Mouse (Mus musculus) limb, embryonic 12.5 days (tissue): ENCODE measurements around the gene Smg9. TPM values are rescaled to one million over a fixed set of nuclear protein-coding genes. Genes with fewer than 3 reads are reported as not detected.
A peak's percentile ranks its signal among the peaks of the same experiment; 100 is the strongest.

Source experiments
- ATAC-seq: fragments of 200-750 bp; cut with Nextera tagmentation; 2 replicates; pipeline ENCODE4 v1.8.0; 2017; ENCODE audit warnings: low read depth, moderate TSS enrichment; ENCODE audit not compliant: insufficient number of reproducible peaks, insufficient read depth, low FRiP score, low TSS enrichment
- H3K27ac ChIP-seq: fragments of 300-500 bp; sonication (generic); 2 replicates; pipeline ENCODE4 v1.5.1; 2016; ENCODE audit warnings: mild to moderate bottlenecking, moderate library complexity
- H3K27me3 ChIP-seq: fragments of 300-500 bp; sonication (generic); 2 replicates; pipeline ENCODE4 v1.6.1; 2016; ENCODE audit warnings: mild to moderate bottlenecking, moderate library complexity
- H3K36me3 ChIP-seq: fragments of 300-500 bp; sonication (generic); 2 replicates; pipeline ENCODE4 v1.6.1; 2016; ENCODE audit warnings: mild to moderate bottlenecking, moderate library complexity
- H3K4me1 ChIP-seq: fragments of 300-500 bp; sonication (generic); replicated peaks from 2 replicates; pipeline ENCODE4 v1.6.1; 2016
- H3K4me2 ChIP-seq: fragments of 300-500 bp; sonication (generic); 2 replicates; pipeline ENCODE4 v1.6.1; 2016; ENCODE audit warnings: mild to moderate bottlenecking, moderate library complexity
- H3K4me3 ChIP-seq: fragments of 300-500 bp; sonication (generic); replicated peaks from 2 replicates; pipeline ENCODE4 v1.5.1; 2016; ENCODE audit warnings: mild to moderate bottlenecking
- H3K9ac ChIP-seq: fragments of 300-500 bp; sonication (generic); replicated peaks from 2 replicates; pipeline ENCODE4 v1.6.1; 2016; ENCODE audit warnings: mild to moderate bottlenecking, moderate library complexity
- H3K9me3 ChIP-seq: fragments of 300-500 bp; sonication (generic); 2 replicates; pipeline ENCODE4 v1.6.1; 2016; ENCODE audit warnings: mild to moderate bottlenecking, moderate library complexity
- WGBS: fragments of 180-500 bp; shearing (Covaris S2); methylation state at CpG from one replicate; pipeline ENCODE4 v1.1.7; 2016; 5-methylcytosine and 5-hydroxymethylcytosine counted together
- polyA plus RNA-seq: library from polyadenylated mRNA; unstranded; fragments of >200 nt; fragmentation: Nextera tagmentation; extraction: Ambion mirVana; gene quantifications from 2 replicates; pipeline ENCODE4 v1.2.1, GENCODE M21; 2016

Gene Smg9
- polyA plus RNA-seq, 1 experiment from 2014 or later: 25.4 TPM

- no peak within 1 kb of the TSS for H3K27ac ChIP-seq
- H3K27me3 ChIP-seq: peaks cover 13% of the 10 kb centered on the region
- peak within 1 kb of the TSS; percentile 11 for H3K4me3 ChIP-seq
- 5% methylated on average over 26 of the region's 27 CpGs for WGBS
- peaks cover 13% of the 10 kb centered on the region for H3K4me1 ChIP-seq
- peak within 1 kb of the TSS; percentile 44 for H3K4me2 ChIP-seq
- no peak for ATAC-seq
- no peak within 1 kb of the TSS for H3K9ac ChIP-seq
- H3K9me3 ChIP-seq: no peaks in the 10 kb centered on the region
- no peaks in the 10 kb centered on the region for H3K36me3 ChIP-seq
Measured at GRCm38 (mm10) chr7:24462388-24463319, 63.2 kb downstream of the Smg9 start, which contains the start of gene Plaur. Gene Plaur, plus strand, starts transcription at chr7:24462484.

GRCm38 (mm10) chr7:24466835-24467234 is 67.4 kb downstream of the Smg9 start:
- 90% methylated on average over 6 of the region's 6 CpGs for WGBS
- no peak overlapping the region for H3K27ac ChIP-seq
- peaks cover 13% of the 10 kb centered on the region for H3K4me1 ChIP-seq
- no peak overlapping the region for H3K9ac ChIP-seq
- no peak overlapping the region for H3K4me3 ChIP-seq
- no peak overlapping the region for H3K4me2 ChIP-seq
- H3K36me3 ChIP-seq: no peaks in the 10 kb centered on the region
- H3K9me3 ChIP-seq: peaks cover 11% of the 10 kb centered on the region; the same call in 1 of the 2 replicates
- H3K27me3 ChIP-seq: peaks cover 8% of the 10 kb centered on the region; the same call in 1 of the 2 replicates
- no peak for ATAC-seq

- H3K4me2 ChIP-seq: no peak overlapping the region
- no peak overlapping the region for H3K4me3 ChIP-seq
- H3K27me3 ChIP-seq: no peaks in the 10 kb centered on the region
- peaks cover 5% of the 10 kb centered on the region for H3K4me1 ChIP-seq
- no peaks in the 10 kb centered on the region for H3K36me3 ChIP-seq
- peaks cover 14% of the 10 kb centered on the region; the same call in 1 of the 2 replicates for H3K9me3 ChIP-seq
- H3K9ac ChIP-seq: no peak overlapping the region
- no peak overlapping the region for H3K27ac ChIP-seq
- WGBS: 83% methylated on average over 5 of the region's 5 CpGs
- no peak for ATAC-seq
Measured at GRCm38 (mm10) chr7:24467886-24468285, 68.5 kb downstream of the Smg9 start.

GRCm38 (mm10) chr7:24469126-24469525 is 69.7 kb downstream of the Smg9 start:
- Histone ChIP-seq H3K9ac (no peak overlapping the region), H3K4me1 (no peaks in the 10 kb centered on the region), H3K36me3 (no peaks in the 10 kb centered on the region), H3K27ac (no peak overlapping the region), H3K4me2 (no peak overlapping the region), H3K9me3 (peaks cover 16% of the 10 kb centered on the region; the same call in 1 of the 2 replicates), H3K4me3 (no peak overlapping the region), H3K27me3 (no peaks in the 10 kb centered on the region)
- WGBS: 83% methylated on average over 3 of the region's 3 CpGs
- ATAC-seq: no peak

GRCm38 (mm10) chr7:24470356-24470755 is 70.9 kb downstream of the Smg9 start:
- Histone ChIP-seq H3K4me3 (no peak overlapping the region), H3K9me3 (peaks cover 16% of the 10 kb centered on the region; the same call in 1 of the 2 replicates), H3K27ac (no peak overlapping the region), H3K36me3 (no peaks in the 10 kb centered on the region), H3K4me1 (no peaks in the 10 kb centered on the region), H3K9ac (no peak overlapping the region), H3K4me2 (no peak overlapping the region), H3K27me3 (no peaks in the 10 kb centered on the region)
- no peak for ATAC-seq
- 91% methylated on average over 7 of the region's 7 CpGs for WGBS

Other genes with a start within 250 kb of the Smg9 start
- 6.0 and 6.4 TPM in 2 replicates for gene Zfp114, start 224.6 kb upstream of the Smg9 start, polyA plus RNA-seq
- gene Zfp111, start 188.2 kb upstream of the Smg9 start, polyA plus RNA-seq: 12.3 and 12.5 TPM in 2 replicates
- 7.1 and 7.5 TPM in 2 replicates for gene Zfp109, start 162.1 kb upstream of the Smg9 start, polyA plus RNA-seq
- 4.2 and 4.8 TPM in 2 replicates for gene Zfp108, start 144.8 kb upstream of the Smg9 start, polyA plus RNA-seq
- 10.0 and 12.0 TPM in 2 replicates for gene Zfp93, start 129.2 kb upstream of the Smg9 start, polyA plus RNA-seq
- 57.6 and 61.1 TPM in 2 replicates for gene Zfp61, start 98.4 kb upstream of the Smg9 start, polyA plus RNA-seq
- 15.6 and 15.9 TPM in 2 replicates for gene Zfp94, start 83.0 kb upstream of the Smg9 start, polyA plus RNA-seq
- gene Tescl, start 65.7 kb upstream of the Smg9 start, polyA plus RNA-seq: 0.25 TPM in 1 of 2 replicates, not detected in the other
- gene Lypd5, start 50.4 kb upstream of the Smg9 start, polyA plus RNA-seq: not detected in 2 replicates
- 2.1 and 2.8 TPM in 2 replicates for gene Kcnn4, start 29.4 kb upstream of the Smg9 start, polyA plus RNA-seq
- gene Irgc1, start 52.7 kb downstream of the Smg9 start, polyA plus RNA-seq: not detected in 2 replicates
- gene Plaur, start 62.9 kb downstream of the Smg9 start, polyA plus RNA-seq: 1.8 and 2.6 TPM in 2 replicates
- 6.5 and 7.0 TPM in 2 replicates for gene Cadm4, start 82.4 kb downstream of the Smg9 start, polyA plus RNA-seq
- 94.4 and 101 TPM in 2 replicates for gene Zfp428, start 107.4 kb downstream of the Smg9 start, polyA plus RNA-seq
- 0.52 and 1.1 TPM in 2 replicates for gene AC161166.1, start 112.8 kb downstream of the Smg9 start, polyA plus RNA-seq
- 10.8 and 11.6 TPM in 2 replicates for gene Irgq, start 131.1 kb downstream of the Smg9 start, polyA plus RNA-seq
- not detected in 2 replicates for gene Pinlyp, start 146.5 kb downstream of the Smg9 start, polyA plus RNA-seq
- 131 and 134 TPM in 2 replicates for gene Xrcc1, start 146.7 kb downstream of the Smg9 start, polyA plus RNA-seq
- 25.1 and 25.6 TPM in 2 replicates for gene Ethe1, start 187.9 kb downstream of the Smg9 start, polyA plus RNA-seq
- gene Zfp575, start 188.0 kb downstream of the Smg9 start, polyA plus RNA-seq: 3.6 and 4.0 TPM in 2 replicates
- gene Phldb3, start 211.1 kb downstream of the Smg9 start, polyA plus RNA-seq: 0.18 and 0.20 TPM in 2 replicates
- 3.1 and 3.3 TPM in 2 replicates for gene Lypd3, start 236.9 kb downstream of the Smg9 start, polyA plus RNA-seq